Mouse (Mus musculus): ENCODE measurements around the gene Olfr1184.
"Not testable (repeated sequence)": the region's sequence is repeated elsewhere in the genome, so short reads cannot be mapped to it uniquely, and the experiment has no call there.

Olfr1184 gene

DNA sequence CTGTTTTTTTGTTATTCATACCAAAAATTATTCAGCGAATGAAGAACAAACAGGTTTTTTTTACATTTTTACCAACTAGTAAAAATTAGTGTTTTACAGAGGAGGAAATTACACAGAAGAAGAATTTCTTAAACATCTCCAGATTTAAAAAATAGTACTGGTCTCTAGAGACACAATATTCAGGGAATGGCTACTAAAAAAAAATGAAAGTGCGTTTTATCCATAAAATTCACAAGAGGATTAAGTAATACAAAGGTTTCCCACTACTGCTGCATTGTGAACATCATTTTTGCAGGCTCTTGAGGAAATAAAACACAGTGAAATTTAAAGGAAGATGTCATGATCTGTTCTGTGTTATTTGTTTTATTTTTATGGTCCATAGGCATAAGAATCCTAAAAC is at the start of gene Olfr1184:
TSS of gene Olfr1184 (plus strand) at position 301 of the 400 bp plus-strand sequence.
- DNase-seq (ENCODE audit: low spot score): no peak

DNA sequence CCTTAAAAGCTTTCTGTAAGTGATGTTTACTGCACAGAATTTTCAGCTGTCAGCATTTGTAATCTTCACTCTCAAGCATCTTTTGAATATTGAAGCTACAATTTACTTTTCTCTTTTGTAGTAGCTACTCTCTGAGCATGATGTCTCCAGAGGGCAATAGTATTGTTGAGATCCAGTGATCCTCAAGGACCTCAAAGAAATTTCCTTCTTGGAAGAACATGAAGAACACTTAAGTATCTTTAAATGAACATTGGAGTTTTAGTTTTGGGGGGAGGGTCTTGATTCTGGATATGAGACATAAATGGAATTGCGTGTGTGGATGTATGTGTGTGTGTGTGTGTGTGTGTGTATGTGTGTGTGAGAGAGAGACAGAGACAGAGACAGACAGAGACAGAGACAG is 34.4 kb upstream of the Olfr1184 start, which contains the start of gene Gm13757:
TSS of gene Gm13757 (minus strand) at position 101 of the 400 bp plus-strand sequence.
- DNase-seq (ENCODE audit: low spot score): no peak

DNA sequence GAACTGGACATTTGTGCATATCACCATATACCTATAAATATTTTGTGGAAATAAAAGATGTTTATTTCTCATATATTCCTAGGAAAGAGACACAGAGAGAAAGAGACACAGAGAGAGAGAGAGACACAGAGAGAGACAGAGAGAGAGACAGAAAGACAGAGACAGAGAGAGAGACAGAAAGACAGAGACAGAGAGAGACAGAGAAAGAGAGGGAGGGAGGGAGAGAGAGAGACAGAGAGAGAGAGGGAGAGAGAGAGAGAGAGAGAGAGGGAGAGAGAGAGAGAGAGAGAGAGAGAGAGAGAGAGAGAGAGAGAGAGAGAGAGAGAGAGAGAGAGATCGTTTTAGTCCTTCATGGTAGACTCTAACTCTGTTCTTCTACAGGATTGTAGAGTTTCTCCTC is 28.8 kb upstream of the Olfr1184 start, which contains the start of gene Olfr1183:
TSS of gene Olfr1183 (plus strand) at position 301 of the 400 bp plus-strand sequence.
- not testable (repeated sequence) for DNase-seq (ENCODE audit: low spot score)

DNA sequence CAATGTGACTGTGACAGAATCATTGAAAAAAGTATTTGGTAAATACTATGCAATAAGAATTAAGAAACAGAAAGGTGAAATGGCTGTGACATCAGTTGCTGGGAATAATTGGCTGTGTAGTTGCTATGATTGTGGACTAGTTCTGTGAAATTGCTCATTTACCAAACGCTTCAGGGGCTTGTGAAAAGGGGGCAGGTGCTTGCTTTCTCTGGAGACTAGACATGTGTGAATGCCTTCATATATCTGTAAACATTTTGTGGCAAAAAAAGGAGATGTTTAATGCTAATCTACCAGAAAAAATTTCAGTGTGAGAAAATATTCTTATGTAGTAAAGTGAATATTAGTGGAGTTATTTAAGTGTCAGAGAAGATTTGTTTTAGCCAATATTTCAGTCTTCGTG is 9.6 kb downstream of the Olfr1184 start, which contains the start of gene Olfr1185-ps1:
TSS of gene Olfr1185-ps1 (plus strand) at position 301 of the 400 bp plus-strand sequence.
- DNase-seq (ENCODE audit: low spot score): no peak

DNA sequence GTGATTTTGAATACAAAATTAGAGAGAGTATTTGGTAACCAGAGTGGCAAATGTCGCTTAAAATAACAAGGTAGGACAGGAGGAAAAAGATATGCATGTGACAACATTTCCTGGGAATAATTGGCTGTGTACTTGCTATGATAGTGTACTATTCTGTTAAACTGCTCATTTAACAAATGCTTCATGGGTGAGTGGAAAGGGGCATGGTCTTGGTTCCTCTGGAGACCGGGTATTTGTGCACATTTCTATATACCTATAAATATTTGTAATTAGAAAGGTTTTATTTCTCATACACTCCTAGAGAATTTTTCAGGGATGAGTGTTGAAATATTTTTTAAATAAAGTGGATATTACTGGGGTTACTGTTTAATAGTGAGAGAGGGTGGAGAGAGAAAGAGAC is 34.9 kb downstream of the Olfr1184 start, which contains the start of gene Olfr1186:
TSS of gene Olfr1186 (plus strand) at position 301 of the 400 bp plus-strand sequence.
- no peak for DNase-seq (ENCODE audit: low spot score)

DNA sequence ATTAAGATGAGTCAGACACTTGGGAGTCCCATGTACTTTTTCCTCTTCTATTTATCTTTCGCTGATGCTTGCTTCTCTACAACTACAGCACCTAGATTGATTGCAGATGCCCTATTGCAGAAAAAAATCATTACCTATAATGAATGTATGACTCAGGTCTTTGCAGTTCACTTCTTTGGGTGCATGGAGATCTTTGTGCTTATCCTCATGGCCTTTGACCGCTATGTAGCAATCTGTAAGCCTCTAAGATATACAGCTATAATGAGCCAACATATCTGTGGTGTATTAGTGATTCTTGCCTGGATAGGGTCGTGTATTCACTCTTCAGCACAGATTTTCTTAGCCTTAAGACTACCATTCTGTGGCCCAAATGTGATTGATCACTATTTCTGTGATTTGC is 42.3 kb downstream of the Olfr1184 start:
- no peak for DNase-seq (ENCODE audit: low spot score)
